Mouse (Mus musculus): ENCODE results near the gene Klc1.
"Not testable (repeated sequence)": the region's sequence is repeated elsewhere in the genome, so short reads cannot be mapped to it uniquely, and the experiment has no call there.

GRCm38 (mm10) chr12:111713880-111714279 is 44.8 kb upstream of the Klc1 start:
- TF ChIP-seq CTCF (conservative IDR thresholded peaks at IDR 0.05; ENCODE audit: insufficient read depth, insufficient read length, low read depth, low read length); POLR2A (IDR thresholded peaks at IDR 0.05; ENCODE audit: low read depth, low read length): not testable (repeated sequence)

Data from kidney, adult 2 months (tissue).